Mouse (Mus musculus): ENCODE measurements around the gene Vwa7.
"Not testable (repeated sequence)": the region's sequence is repeated elsewhere in the genome, so short reads cannot be mapped to it uniquely, and the experiment has no call there.

Gene Vwa7

GRCm38 (mm10) chr17:35022541-35023060 is 6.2 kb downstream of the Vwa7 start:
- DNase-seq = no peak

GRCm38 (mm10) chr17:35023221-35023620 is 6.8 kb downstream of the Vwa7 start:
- no peak for DNase-seq

- DNase-seq = no peak
Observed at GRCm38 (mm10) chr17:35023756-35024155, 7.4 kb downstream of the Vwa7 start.

GRCm38 (mm10) chr17:35024261-35024660 is 7.9 kb downstream of the Vwa7 start:
- no peak for DNase-seq

GRCm38 (mm10) chr17:35024691-35025488 is 8.5 kb downstream of the Vwa7 start:
- DNase-seq = no peak

- DNase-seq = no peak
Observed at GRCm38 (mm10) chr17:35026206-35026605, 9.8 kb downstream of the Vwa7 start.

GRCm38 (mm10) chr17:35027277-35028068 is 11.1 kb downstream of the Vwa7 start, which contains the start of gene Sapcd1:
Gene Sapcd1, minus strand, starts transcription at chr17:35028016.
- DNase-seq = no peak

GRCm38 (mm10) chr17:35028315-35028714 is 11.9 kb downstream of the Vwa7 start:
- no peak for DNase-seq

GRCm38 (mm10) chr17:35029691-35030532 is 13.5 kb downstream of the Vwa7 start:
- no peak for DNase-seq

GRCm38 (mm10) chr17:35031272-35031671 is 14.9 kb downstream of the Vwa7 start:
- no peak for DNase-seq

- no peak for DNase-seq
Observed at GRCm38 (mm10) chr17:35031880-35032279, 15.5 kb downstream of the Vwa7 start.

GRCm38 (mm10) chr17:35032323-35032870 is 16.0 kb downstream of the Vwa7 start:
- DNase-seq = no peak

GRCm38 (mm10) chr17:35033703-35034102 is 17.3 kb downstream of the Vwa7 start:
- not testable (repeated sequence) for DNase-seq

GRCm38 (mm10) chr17:35034896-35035295 is 18.5 kb downstream of the Vwa7 start:
- DNase-seq = no peak

GRCm38 (mm10) chr17:35039121-35039873 is 22.9 kb downstream of the Vwa7 start:
- no peak for DNase-seq

GRCm38 (mm10) chr17:35043794-35044193 is 27.4 kb downstream of the Vwa7 start:
- no peak for DNase-seq

- no peak for DNase-seq
Observed at GRCm38 (mm10) chr17:35044904-35045806, 28.8 kb downstream of the Vwa7 start.

GRCm38 (mm10) chr17:35045807-35046680 is 29.7 kb downstream of the Vwa7 start:
- peak; percentile 61 for DNase-seq

- peak; percentile 96 for DNase-seq
Observed at GRCm38 (mm10) chr17:35046681-35047455, 30.5 kb downstream of the Vwa7 start, which contains the start of gene Msh5. Gene Msh5, minus strand, starts transcription at chr17:35046745.

All from cerebellum, adult 9-10 months (tissue).